Mouse (Mus musculus): ENCODE data around the gene Grwd1.
A peak's percentile ranks its signal among the peaks of the same experiment; 100 is the strongest.

Grwd1 gene

DNA sequence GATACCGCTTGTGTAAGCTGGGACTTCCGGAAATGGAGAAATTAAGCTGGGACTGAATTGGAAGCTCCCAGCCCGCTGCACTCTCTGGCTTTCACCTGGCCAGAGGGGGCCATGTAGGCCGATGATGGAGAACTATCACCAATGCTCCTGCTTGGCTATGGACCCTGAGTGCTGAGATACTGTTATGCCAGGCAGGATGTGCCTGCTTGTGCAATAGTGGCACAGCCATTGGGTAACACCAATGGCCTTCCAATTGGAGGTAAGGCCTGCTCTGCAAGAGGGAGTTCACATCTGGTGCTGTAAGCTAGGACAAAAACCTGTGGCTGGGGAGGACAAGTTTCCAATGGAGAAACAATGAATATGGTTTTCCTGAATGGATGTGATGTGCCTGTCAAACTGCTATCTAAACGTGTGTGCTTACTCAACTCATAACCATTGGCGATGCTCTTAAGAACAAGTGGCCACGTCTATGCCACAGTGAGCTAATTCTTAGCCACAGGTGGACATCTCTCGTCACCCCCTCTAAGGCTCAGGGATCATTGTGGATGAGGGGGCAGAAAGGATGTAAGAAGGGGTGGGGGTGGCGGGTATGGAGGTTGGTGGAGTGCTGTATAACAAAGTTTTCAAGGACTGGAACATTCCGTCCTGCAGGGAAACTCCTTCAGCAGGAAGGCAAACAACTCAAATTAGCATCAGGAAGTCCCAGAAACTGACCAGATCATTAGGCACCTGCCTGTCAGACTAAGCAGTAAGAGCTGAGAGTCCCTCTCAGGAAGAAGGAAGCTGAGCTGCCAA, 12.4 kb upstream of the Grwd1 start:
- no peak for DNase-seq (ENCODE audit: extremely low spot score, low spot score)

DNA sequence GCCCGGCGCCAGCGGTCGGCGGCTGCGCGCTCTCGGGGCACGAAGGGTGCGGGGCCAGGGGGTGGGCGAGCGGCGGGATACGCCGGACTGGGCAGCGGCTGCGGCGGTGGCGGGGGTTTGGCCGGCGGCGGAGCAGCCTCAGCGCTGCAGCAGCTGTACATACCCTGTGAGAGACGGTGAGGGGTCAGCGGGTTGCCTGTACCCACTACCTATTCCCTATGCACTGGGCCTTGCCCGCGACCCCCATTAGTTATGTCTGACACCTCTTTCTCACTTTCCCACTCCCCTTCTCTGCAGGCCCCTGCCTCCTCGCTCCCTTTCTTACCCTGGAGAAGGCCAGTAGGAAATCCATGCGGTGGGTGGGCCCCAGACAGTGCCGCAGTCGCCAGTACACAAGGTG, 3.2 kb upstream of the Grwd1 start:
- peak; percentile 41 for DNase-seq (ENCODE audit: extremely low spot score, low spot score)

DNA sequence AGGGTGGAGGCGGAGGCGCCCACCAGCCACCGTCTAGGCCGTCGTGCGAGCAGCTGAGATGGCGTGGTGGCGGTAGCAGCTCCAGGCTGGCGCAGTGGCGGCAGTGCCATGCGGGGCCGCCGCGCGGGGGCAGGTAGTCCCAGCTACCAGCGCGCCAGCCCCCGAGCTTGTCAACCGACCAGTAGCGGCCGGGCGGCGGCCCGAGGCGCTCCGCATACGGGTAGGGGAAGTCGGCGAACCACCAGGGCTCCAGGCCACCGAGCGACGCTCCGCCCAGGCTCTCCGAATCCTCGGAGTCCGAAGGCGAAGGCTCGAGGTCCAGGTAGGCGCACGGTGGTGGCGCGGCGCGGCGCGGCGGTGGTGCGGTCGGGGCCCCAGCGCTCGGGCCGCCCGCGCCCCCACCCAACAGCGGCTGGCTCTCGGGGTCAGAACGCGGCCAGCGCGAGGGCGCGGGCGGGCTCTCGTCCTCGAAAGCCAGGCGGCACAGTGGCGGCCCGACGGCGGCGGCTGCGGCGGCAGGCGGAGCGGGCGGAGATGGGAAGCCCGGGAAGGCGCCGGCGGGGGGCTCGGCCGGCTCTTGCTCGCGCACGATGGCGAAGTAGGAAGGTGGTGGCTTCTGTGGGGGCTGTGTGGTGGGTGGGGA, 2.5 kb upstream of the Grwd1 start:
- DNase-seq (ENCODE audit: extremely low spot score, low spot score), result peak; percentile 52

DNA sequence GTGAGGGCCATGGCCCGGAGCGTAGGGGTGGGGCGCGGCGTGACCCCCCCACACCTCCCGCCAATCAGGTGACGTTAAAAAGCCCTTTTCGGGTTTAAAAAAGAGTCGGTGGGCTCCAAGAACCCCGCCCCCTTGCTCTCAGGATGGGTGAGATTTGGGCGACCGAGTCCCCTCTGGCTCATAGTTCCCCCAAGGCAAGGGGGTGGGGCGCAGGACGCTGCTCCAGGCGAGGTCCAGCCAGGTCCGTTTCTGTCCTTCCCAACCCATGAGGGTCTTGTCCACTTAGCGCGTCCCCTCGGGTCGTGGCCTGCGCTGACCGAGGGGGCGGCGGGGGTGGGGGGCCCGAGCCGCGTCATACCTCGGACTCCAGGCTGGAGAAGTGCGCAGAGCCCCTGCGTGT, 1.7 kb upstream of the Grwd1 start:
- DNase-seq (ENCODE audit: extremely low spot score, low spot score), result peak; percentile 29

DNA sequence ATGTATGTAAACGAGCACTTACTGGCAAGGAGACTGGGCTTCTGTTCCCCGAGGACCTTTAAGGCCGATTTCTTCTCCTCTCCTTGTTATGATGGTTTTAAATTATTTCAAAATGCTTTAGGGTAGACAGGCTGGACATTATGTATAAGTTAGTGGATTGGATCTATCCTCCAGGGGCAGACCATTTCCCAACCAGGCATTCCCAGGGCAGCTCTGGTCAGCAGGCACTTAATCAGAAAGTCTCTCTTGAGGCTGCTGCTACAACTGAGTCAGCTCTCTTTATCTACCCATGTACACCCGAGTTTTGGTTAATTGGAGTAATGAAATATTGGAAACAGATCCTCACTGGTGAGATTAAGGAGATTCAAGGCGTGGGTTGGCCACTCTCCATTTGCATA, 383 bp upstream of the Grwd1 start:
- DNase-seq (ENCODE audit: extremely low spot score, low spot score), result peak; percentile 24

DNA sequence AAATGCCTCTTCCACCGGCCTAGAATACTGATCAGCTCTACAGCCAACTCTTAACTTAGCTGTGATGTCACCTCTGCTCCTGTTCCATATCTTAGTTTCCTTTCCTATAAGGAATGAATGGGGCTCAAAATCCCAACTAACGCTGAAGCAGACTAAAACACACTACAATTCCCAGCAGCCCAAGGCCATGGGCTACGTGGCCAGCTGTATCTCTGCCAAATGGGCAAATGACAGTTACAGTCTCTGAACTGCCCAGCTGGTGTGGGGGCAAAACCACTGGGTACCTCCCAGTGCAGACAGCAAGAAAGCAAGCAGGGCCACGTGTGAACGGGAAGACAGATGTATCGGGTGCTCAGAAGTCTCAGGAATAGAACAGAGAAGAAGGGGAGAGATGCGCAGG, 4.1 kb downstream of the Grwd1 start:
- no peak for DNase-seq (ENCODE audit: extremely low spot score, low spot score)

DNA sequence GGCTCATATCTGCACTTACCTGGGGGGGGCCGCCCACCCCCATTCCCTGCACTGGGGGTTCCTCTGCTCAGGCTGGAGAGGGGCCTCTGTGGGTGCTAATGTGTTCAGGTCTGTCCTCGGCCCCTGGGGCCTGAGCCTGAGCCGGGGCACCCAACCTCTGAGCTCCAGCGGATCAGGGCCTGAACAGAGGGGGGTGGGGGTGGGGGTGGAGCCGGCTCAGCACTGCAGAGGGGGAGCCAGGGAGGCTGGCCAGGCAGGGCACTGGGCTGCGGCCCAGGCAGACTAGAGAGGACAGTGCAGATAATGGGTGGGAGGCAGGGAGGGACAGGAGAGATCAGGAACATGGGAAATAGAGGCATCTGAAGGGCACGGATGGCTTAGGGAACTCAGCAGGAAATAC, 6.1 kb downstream of the Grwd1 start, which contains the start of gene Kcnj14:
TSS of gene Kcnj14 (minus strand) at position 185 of the 400 bp plus-strand sequence.
- DNase-seq (ENCODE audit: extremely low spot score, low spot score), result no peak

DNA sequence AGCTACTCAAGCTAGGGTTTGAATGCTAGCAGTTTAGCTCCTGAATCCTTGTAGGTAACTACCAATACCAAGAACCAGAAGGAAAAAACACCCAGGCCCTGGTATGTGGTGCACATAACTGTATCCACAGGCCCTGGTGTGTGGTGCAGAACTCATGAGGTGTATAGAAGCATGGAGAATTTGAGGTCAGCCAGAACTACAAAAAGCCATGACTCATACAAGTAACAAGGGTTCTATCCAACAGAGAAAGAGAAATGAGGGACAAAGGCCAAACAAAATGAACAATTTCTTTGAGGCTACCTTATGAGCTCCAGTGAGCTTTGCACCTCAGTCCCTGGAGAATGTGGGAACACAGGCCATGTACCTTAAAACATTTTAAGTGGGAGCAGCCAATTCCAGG, 9.8 kb downstream of the Grwd1 start:
- no peak for DNase-seq (ENCODE audit: extremely low spot score, low spot score)

DNA sequence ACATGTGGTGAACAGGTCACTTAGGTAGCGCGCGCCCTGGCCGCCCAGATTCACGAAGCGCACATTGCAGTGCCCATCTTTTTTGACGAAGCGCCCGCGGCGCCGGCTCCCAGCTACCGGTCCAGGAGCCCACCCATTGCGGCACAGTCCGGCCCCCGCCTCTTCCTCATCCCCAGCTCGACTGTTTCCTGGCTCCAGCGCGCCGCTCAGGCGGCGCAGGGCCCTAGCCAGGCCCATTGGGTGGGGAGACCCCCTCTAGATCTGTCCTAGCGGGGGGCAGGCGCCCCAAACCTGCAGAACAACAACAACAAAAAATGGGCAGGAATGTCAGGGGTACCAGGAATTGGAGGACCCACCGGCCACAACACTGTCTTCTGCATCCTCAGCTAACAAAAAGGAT, 10.9 kb downstream of the Grwd1 start:
- no peak for DNase-seq (ENCODE audit: extremely low spot score, low spot score)

DNA sequence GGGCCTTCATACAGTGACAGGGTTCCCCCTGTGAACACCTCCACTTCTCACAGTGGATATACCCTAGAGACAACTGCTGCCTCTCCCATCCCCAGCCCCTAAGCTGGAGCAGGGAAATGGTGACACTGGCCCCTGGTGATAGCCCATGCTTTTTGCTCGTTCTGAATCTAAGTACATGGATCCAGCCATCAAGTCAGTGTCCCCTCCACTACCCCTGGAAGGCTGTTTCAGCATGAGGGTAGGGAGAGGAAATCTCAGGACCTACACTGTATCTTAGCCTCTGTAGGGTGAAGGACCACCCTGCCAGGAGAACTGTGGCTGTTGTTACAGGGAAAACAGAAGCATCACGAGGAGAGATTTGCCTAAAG, 14.8 kb downstream of the Grwd1 start:
- no peak for DNase-seq (ENCODE audit: extremely low spot score, low spot score)

DNA sequence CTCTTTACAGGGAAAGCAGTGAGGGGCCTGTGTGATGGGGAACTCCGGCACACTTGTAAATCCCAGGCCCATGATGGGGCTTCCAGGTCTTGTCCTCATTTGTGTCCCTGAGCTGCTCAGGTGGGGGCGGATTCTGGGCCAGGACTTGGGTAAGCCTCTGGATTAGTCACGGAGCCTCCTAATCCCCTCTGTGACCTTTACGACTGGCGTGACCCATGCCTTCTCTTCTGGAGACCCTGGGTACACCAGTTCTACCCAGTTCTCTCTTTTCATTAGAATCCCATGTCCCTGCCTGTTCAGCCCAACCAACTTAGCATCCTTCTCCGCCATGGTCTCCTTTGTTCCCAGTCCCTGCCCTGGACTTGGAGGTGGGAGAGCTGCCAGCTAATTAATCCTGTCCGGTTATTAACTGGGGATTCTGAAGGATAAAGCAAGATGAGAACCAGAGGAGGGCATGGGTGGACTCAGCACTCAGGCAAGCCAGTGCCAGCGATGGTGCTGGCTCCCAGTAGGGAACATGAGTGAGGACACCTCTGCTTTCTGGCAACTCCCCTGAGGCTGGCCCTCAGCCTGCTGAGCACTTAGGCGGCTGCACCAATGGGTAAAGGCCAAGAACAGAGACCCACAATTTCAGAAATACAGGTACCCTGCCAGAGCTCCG, 15.3 kb downstream of the Grwd1 start:
- DNase-seq (ENCODE audit: extremely low spot score, low spot score), result no peak

DNA sequence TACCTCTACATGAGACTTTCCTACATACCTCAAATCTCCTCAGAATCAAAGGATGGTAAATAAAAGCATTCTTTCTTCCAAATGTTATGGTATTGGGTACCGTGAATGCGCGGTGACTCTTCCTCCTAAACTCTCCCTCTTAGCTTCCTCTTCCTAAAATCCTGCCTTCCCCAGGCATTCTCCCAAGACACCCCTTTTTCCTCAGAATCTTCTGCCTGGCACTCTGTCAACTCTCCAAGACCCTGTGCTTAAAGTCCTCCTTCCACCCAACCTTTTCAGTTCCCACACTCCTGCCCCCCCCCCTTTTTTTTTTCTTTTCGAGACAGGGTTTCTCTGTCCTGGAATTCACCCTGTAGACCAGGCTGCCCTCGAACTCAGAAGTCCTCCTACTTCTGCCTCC, 15.9 kb downstream of the Grwd1 start:
- DNase-seq (ENCODE audit: extremely low spot score, low spot score), result no peak

DNA sequence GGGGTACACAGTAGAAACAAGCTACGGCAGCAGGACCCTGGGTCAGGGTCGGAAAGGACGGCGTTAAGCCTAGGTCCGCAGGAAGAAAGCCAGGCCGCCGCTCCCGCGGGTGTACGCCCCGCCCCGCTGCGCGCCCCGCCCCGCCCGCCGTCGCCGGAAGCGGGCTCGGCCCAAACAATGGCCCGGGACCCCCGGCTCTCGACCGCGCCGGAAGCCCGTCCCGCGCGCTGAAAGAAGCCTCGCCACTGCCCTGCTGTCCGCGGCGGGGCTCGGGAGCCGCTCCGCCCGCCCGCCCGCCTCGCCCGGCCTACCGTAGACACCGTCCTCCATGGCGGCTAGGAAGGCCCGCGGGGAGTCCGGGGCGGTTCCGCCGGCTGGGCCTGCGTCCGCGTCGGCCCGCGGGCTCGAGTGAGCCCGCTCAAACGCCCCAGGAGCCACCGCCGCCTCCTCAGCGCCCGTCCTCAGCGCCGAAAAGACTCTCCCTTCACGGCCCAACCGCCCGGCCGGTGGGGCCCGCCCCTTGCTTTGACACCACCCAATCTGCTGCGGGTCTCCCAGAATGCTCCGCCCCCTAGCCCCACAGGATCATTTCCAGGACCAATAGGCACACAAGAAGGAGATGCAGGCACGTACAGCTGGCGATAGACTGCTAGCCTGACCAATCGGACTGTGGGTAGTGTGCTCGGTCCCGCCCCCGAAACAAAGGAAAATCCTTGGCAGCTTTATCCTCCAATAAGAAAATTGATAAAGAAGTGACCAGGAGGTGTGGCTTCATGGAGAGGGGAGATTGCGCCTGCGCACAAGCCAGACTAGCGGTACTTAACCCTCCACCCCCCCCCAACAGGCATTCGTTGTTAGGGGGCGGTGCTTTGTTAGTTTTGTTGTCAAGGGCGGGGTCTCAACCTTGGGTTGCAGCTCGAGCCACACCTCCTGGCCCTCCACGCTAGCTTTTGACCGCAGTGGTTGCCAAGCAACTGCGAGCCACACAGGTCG, 16.7 kb downstream of the Grwd1 start, which contains the start of gene Cyth2:
TSS of gene Cyth2 (minus strand) at position 795 of the 993 bp plus-strand sequence.
- peak; percentile 100 for DNase-seq (ENCODE audit: extremely low spot score, low spot score)

DNA sequence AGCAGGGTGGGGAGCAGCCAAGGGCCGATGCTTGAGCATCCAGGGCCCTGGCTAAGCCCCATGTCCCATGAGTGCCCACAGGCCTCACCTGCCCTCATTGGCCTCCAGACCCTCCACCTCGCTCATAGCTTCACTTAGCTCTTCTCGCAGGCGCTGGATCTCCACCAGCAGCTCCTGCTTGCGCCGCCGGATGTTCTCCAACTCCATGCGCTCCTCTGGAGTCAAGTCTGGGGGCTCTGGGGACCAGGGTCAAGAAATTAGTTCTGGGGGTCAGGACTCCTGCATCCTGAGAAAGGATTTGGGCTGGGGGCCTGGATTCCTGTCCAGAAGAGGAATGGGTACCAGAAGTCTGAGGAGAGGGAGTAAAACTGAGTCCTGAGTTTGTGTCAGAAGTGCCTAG, 17.8 kb downstream of the Grwd1 start:
- DNase-seq (ENCODE audit: extremely low spot score, low spot score), result no peak

DNA sequence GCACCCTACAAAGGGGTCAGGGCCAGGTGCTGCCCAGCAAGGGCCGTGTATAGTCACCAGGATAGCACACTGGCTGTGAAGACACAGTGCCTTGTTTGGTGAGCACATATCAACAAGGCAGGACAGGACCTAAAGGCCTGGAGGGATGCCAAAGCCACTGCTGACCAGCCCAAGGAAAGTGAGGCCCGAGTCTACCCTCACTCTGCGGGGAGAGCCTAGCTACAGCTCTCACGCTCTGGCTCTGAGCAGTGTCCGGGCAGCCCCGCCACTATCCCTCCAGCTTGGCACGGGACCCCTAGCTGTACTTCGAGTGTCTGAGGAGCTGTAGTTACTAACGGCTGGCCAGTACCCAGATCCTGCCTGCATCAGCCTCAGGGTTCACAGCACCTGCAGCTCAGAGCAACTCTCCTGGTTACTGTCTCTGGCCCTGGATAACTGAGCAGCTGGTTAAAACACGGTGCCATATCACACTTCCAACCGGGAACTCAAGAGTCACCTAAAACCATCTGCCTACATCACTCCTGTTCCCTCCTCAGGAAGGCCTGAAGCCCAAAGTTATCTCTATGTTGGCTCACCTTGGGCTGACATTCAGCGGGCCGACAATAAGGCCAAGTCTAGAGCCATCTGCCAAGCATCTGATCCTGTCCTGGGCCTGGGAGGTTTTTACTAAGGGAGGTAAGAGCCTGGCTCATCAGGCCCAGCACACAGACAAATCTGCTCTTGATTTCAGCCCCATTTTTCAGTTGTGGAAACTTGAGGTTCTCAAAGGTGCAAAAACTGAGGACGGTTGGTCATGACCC, 21.3 kb downstream of the Grwd1 start:
- DNase-seq (ENCODE audit: extremely low spot score, low spot score), result no peak

DNA sequence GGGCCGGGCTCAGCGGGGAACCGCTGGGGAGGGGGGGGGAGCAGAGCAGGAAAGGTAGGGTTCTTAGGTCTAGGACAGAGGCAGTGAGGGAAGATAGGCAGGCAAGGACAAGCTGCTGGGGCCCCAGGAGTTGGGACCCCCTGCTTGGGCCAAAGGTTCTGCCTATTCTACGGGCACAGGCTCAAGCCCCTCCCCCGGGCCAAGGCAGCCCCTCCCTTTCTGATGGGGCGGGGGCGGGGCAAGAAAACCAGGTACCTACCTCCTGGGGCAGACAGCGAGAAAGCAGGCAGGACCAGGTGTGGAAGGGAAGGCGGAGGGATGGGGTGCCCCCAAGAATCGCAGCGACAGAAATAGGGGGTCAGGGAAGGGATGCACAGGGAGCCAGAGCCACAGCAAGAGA, 22.3 kb downstream of the Grwd1 start:
- no peak for DNase-seq (ENCODE audit: extremely low spot score, low spot score)

DNA sequence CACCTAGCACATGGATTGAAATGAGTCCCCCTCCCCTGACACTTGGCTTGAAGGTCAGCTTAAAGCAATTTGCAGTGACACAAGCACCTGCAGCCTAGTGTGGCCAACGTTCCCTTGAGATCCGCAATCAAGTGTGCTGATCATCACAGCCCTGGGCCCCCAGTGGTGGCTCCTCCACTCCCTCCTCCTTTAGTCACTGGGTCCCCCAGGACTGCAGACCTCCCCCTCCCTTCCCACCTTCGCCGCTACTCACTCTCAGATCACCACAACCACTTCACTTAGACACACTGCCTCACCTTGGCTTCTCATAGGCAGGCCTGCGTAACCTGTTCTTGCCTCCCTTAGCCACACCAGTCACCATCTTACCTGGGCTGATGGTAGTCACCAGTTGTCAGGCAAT, 24.8 kb downstream of the Grwd1 start:
- DNase-seq (ENCODE audit: extremely low spot score, low spot score), result no peak

DNA sequence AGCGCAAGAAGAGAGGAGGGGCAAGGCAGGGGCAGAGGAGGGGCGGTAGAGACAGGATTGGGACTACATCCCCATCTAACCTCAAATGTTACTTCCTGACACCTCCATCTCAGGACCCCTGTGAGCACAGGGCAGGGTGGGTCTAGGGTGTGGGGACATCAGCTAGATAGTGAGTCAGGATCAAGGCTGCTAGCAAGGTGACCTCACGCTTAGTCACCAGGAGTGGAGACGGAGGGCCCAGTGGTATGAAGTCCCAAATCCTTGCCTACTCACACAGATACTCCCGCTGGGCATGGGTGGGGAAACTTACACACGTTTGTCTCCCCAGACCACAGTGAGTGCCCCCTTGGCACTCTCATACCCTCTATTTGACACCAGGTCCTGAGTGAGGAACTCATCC, 28.2 kb downstream of the Grwd1 start:
- DNase-seq (ENCODE audit: extremely low spot score, low spot score), result no peak

DNA sequence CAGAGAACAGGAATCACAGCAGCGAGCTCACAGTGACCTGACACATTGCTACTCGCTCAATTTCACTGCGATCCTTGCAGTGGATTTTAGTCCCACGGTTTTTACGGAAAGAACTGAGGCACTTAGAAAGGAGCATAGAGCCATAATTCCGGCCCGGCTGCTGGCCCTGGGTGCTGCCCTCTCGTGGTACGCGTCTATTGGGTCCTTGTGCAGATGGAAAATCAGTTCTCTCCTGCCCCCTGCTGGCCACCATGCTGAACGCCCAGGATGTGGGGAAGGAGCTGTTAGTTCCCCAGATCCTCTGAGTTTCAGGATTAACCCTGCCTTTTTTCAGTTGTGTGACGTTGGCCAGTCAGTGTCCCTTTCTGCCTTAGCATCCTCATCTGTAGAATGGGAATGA, 29.4 kb downstream of the Grwd1 start:
- DNase-seq (ENCODE audit: extremely low spot score, low spot score), result peak; percentile 92

DNA sequence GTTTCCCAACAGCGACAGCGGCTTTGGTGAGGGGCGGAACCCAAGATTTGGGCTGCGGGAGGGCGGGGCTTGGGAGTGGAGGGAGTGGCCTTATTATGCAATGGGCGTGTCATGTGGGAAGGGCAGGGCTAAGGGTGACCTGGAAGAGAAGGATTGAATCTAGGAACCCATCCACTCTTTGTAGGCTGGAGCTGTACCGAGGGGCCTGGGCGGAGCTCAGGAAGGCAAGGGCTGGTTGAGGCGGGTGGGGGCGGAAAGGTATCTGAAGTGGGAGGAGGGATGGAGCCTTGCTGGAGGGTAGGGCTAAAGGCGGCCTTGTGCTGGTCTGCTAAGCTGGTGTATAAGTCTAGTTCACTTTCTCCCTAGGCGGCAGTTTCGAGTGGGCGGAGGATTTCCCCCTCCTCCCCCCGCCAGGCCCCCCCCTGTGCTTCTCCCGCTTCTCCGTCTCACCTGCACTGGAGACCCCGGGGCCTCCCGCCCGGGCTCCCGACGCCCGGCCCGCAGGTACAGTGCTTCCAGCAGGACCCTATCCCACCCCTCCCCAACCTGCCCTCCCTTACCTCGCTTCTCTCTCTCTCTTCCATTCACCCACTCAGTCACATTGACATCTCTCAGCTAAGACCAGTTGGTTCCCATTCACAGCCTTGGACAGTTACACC, 30.1 kb downstream of the Grwd1 start:
- no peak for DNase-seq (ENCODE audit: extremely low spot score, low spot score)
